Mouse (Mus musculus): ENCODE measurements around the gene Kif18b.

Kif18b gene

DNA sequence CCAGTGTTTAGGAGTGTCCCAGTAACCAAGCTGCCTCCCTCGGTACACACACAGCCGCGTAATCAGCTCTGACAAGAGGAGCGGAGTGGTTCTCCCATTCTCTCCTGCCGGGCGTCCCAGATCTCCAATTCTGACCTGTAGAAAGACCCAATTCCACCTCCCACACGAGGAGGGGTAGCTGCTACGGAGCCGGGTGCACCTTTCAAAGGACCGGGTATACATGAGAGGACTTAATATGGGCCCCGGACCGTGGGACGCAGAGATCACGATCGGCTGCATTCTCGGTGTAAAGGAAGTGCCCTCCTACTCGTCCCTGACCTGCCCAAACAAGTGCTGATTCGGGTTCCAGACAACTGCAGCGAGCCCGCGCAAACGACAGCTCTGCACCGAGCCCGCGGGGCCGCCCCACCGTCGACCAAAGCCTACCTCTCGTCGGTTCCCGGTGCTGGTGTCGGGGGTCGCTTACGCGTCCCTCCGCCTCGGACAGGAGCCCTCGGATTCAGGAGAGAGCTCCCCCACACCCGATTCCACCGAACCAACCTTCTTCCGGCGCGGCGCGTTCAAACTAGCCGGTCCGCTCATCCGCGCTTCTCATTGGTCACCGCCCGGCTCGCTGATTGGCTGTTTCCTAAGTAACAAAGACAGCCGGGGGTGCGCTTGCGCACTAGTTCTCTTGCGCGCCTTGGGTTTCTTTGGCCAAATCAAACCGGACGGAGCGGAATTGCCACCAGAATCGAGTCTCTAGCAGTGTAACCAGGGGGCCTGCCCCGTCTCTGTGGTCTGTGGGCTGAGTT, at the start of gene Kif18b:
Gene Kif18b, minus strand, starts transcription at position 568 of the 794 bp plus-strand sequence.
- DNase-seq (ENCODE audit: low spot score in 2 of 2): peak; percentile 91 to 93

DNA sequence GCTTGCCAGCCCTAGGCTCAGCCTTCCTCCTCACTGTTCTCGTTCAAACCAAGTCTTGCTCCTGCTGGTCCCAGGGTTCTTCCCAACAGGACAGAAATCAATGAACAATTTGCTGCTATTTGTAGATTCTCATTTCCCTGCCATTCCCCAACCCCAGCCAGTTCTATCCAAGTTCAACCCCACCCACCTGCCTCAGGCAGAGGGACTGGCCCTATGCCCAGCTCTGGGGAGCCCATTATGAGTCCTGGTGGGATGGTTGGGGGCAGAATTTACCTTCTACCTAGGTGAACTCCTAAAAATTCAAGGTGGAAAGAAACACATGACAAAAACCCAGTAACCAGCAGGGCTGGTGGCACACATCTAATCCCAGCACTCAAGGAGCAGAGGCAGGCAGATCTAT, 47.4 kb upstream of the Kif18b start:
- DNase-seq (ENCODE audit: low spot score in 2 of 2): no peak

- no peak for DNase-seq (ENCODE audit: low spot score in 2 of 2)
Measured at GRCm38 (mm10) chr11:102971604-102972003, 46.7 kb upstream of the Kif18b start.

GRCm38 (mm10) chr11:102964547-102965091, 39.7 kb upstream of the Kif18b start:
- DNase-seq (ENCODE audit: low spot score in 2 of 2): no peak

GRCm38 (mm10) chr11:102963855-102964546, 39.1 kb upstream of the Kif18b start:
- DNase-seq (ENCODE audit: low spot score in 2 of 2): no peak

- no peak for DNase-seq (ENCODE audit: low spot score in 2 of 2)
Measured at GRCm38 (mm10) chr11:102963246-102963854, 38.4 kb upstream of the Kif18b start.

DNA sequence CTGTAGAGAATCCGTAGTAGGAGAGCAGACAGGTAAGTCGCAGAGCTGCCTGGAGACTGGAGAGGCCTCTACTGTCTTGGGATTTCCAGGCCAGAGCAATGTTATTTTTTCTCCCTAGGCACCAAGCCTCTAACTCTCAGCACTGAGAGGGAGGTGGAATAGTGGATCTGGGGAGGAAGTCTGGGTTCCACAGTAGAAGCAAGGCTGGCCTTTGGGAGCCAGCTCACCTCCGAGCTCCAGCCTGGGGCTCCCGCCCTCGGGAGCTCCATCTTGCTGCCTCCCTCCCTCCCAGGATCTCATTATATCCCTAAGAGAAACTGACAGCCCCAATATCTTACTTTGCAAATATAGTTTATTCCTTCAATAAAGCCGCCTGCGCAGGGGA, 37.9 kb upstream of the Kif18b start:
- no peak for DNase-seq (ENCODE audit: low spot score in 2 of 2)

- DNase-seq (ENCODE audit: low spot score in 2 of 2): no peak
Measured at GRCm38 (mm10) chr11:102961082-102961481, 36.2 kb upstream of the Kif18b start.

GRCm38 (mm10) chr11:102958870-102959269, 33.9 kb upstream of the Kif18b start:
- no peak for DNase-seq (ENCODE audit: low spot score in 2 of 2)

GRCm38 (mm10) chr11:102958431-102958830, 33.5 kb upstream of the Kif18b start:
- no peak for DNase-seq (ENCODE audit: low spot score in 2 of 2)

DNA sequence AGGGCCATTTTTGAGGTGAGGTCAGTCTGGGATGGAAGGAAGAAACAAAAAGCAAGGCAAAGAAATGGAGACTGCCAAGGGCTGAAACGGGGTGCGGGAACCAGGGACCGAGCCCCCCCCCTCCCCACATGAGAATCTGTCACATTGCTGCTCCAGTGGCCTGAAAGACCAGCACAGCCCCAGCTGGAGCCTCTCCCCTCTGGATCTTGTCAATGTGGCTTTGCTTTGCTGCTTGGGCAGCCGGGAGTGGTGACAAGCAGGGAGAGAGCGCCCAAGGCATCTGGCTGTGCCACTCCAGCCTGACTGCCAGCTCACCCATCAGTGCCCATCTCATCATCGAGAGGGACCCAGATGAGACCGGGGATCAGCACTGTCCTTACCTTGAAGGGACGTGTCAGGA, 32.8 kb upstream of the Kif18b start:
- no peak for DNase-seq (ENCODE audit: low spot score in 2 of 2)

DNA sequence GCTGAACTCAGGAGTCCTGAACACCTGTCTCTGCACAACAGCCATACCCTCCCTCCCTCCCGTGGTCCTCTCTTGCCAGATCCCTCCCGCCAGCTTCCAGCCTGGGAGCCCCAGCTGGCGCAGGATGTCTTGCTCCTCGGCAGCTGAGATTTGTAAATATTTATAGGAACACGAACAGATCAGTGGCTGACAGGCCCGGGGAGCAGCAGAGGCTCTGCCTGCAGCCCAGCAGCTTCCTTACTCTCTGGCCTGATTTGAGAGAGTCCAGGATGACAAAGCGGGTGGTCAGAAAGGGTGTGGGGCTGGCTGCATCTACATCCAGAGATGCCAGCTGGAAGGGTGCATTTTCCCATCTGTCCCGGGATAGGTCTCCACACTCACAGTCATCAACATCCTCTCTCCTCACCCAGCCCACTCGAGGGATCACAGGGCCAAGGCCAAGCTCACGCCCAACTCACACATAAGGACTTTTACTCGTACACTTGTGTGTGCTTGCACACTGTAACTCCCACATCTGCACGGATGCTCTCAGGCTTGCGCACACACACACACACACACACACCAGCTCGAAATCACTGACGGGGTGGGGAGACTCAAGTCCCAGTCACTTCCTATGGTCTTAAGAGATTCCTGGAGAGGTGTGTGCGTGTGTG, 32.2 kb upstream of the Kif18b start:
- DNase-seq (ENCODE audit: low spot score in 2 of 2): no peak

DNA sequence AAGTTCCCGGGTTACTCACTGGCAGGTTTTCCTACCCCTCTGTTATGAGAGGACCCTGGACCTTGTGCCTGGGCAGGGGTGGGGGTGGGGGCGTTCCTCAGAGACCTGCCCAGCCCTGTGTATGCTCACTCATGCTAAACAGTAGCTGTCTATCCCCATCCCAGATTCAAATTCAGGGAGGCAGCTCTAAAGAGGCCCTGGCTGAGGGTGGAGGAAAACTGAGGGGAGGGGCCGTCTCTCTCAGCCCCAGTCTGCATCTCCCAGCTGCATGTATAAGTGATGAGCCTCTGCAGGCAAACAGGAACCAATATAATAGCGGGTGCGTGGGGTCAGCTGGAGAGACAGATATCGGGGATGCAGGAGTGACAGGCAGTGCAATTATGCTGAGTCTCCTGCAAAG, 28.0 kb upstream of the Kif18b start:
- no peak for DNase-seq (ENCODE audit: low spot score in 2 of 2)

- peak in 1 of 2 experiments; percentile 16 for DNase-seq (ENCODE audit: low spot score in 2 of 2)
Measured at GRCm38 (mm10) chr11:102948043-102948961, 23.4 kb upstream of the Kif18b start.

DNA sequence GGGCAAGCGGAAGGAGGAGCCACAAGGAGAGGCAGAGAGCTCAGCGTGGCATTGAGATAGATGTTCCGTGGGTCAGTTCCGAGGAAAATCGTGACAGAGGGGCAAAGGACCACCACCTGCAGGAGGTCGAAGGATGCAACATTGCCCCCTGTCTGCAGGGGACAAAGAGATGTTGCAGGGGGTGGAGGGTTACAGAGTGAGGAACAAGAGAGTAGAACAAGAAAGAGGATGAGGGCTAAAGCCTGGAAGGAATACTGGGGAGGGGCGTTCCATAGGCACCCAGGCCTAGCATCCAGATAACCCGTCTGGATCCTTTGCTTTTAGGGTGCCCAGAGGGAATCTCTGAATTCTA, 22.0 kb upstream of the Kif18b start:
- no peak for DNase-seq (ENCODE audit: low spot score in 2 of 2)

GRCm38 (mm10) chr11:102946265-102946991, 21.5 kb upstream of the Kif18b start, which contains the start of gene C1ql1:
Gene C1ql1, minus strand, starts transcription at chr11:102946688.
- DNase-seq (ENCODE audit: low spot score in 2 of 2): peak; percentile 18 to 32

DNA sequence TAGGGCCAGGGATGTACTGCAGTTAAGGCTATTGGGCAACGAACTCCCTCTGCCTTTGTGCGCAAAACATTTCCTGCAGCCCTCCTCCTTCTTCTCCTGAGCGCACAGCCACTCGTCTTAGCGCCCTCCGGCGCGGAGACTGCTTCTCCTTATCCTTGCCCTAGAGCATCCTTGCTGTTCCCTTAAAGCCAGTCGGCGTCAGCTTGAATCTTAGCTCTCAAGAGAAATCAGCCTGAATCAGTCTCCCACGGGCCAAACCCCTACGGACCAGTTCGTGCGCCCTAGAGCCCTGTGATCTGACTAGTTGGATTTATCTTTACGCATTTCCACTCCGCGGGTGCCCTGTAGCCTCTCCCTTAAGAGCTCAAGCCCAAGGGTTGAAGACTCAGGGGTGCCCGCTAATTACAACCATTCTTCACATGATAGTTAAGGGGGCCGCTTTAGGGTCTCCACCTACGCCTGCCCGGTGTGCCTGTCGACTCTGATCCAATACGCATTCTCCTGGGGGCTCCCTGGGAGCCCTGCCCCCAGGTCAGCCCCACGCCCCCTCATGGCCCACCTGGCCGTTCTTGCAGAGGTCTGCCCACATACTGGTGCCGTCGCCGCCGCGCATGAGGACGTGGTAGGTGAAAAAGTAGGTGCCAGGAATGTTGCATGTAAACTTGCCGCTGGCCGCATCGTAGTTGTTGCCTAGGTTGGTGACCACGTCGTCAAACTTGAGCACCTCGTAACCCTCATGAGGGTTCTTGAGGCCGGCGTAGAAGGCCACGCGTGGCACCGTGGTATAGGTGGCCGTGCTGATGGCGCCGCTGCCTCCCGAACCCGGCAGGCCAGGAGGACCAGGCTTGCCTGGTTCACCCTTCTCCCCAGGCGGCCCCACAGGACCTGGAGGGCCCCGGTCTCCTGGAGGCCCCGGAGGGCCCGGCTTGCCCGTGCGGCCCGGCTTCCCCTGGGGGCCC, 20.7 kb upstream of the Kif18b start:
- no peak for DNase-seq (ENCODE audit: low spot score in 2 of 2)

GRCm38 (mm10) chr11:102941236-102941635, 16.3 kb upstream of the Kif18b start:
- no peak for DNase-seq (ENCODE audit: low spot score in 2 of 2)

Measured in right cerebral cortex, postnatal 36 days (tissue).